Mouse (Mus musculus): Measurements from ENCODE around the gene Actr2.

GRCm38 (mm10) chr11:20033541-20034160, 79.1 kb downstream of the Actr2 start:
- TF ChIP-seq CTCF (IDR thresholded peaks at IDR 0.05) = no peak
- TF ChIP-seq POLR2A (IDR thresholded peaks at IDR 0.05; ENCODE audit: insufficient read depth, low read depth, low read length) = no peak
